In genomic region chr6:21510621-21511239, GRCm38 (mm10) we compare ENCODE assay signal across 17 mouse cellular contexts.
DNase-seq lines count a peak whose midpoint lies in the region; ATAC-seq and TF ChIP-seq lines count a peak whose summit lies in the region.
"Had no signal": no experiment of that assay in that cellular context is flagged by ENCODE, and none has a peak within 500 bp of the region (broad histone marks: within the 10 kb centered on the region; RNA-seq: fewer than 3 reads in every experiment).

No protein-coding gene starts in this region.

- no peaks in the 10 kb centered on the region for H3K27me3 ChIP-seq in hindbrain, postnatal 0 days (ENCODE audit: insufficient read depth, low read length)
- H3K27me3 ChIP-seq in hindbrain, embryonic 13.5 days = no peaks in the 10 kb centered on the region
- no peaks in the 10 kb centered on the region for H3K27me3 ChIP-seq in lung, embryonic 14.5 days (ENCODE audit: insufficient read depth, low read length)
- H3K27me3 ChIP-seq: embryonic facial prominence, embryonic 15.5 days; forebrain, embryonic 13.5 days; kidney, embryonic 15.5 days had no signal

- no peak overlapping the region for H3K4me2 ChIP-seq in hindbrain, postnatal 0 days (ENCODE audit: low read depth, low read length)
- no peak overlapping the region for H3K4me2 ChIP-seq in hindbrain, embryonic 13.5 days
- H3K4me2 ChIP-seq in lung, embryonic 14.5 days = no peak overlapping the region
- H3K4me2 ChIP-seq: embryonic facial prominence, embryonic 15.5 days; forebrain, embryonic 13.5 days; kidney, embryonic 15.5 days; liver, embryonic 11.5 days had no signal

- no peak overlapping the region for H3K9ac ChIP-seq in hindbrain, postnatal 0 days (replicated peaks; ENCODE audit: low read length)
- H3K9ac ChIP-seq in hindbrain, embryonic 13.5 days = no peak overlapping the region
- no peak overlapping the region for H3K9ac ChIP-seq in lung, embryonic 14.5 days
- H3K9ac ChIP-seq: embryonic facial prominence, embryonic 15.5 days; forebrain, embryonic 13.5 days; kidney, embryonic 15.5 days had no signal

- ATAC-seq in hindbrain, postnatal 0 days = no peak
- no peak for ATAC-seq in hindbrain, embryonic 13.5 days (ENCODE audit: low FRiP score)
- peak; percentile 60; the same call in 1 of the 2 replicates for ATAC-seq in lung, embryonic 14.5 days (ENCODE audit: insufficient read depth)
- ATAC-seq: forebrain, embryonic 13.5 days had no signal

- WGBS in hindbrain, postnatal 0 days = 71% methylated on average over 3 of the region's 3 CpGs
- WGBS in hindbrain, embryonic 13.5 days = 89% methylated on average over 3 of the region's 3 CpGs
- 68% methylated on average over 3 of the region's 3 CpGs for WGBS in lung, embryonic 14.5 days

- DNase-seq in adrenal gland, postnatal 14 days = peak; percentile 6
- no peak for DNase-seq in adrenal gland, adult 8-10 months
- peak; percentile 41 for DNase-seq in hindbrain, postnatal 0 days (ENCODE audit: low spot score)
- peak; percentile 74 for DNase-seq in lung, embryonic 14.5 days
- no peak for DNase-seq in lung, postnatal 10 days
- peak; percentile 50 for DNase-seq in brain, embryonic 14.5 days (ENCODE audit: low read depth)
- no peak for DNase-seq in right cerebral cortex, postnatal 10 days (ENCODE audit: low spot score in 2 of 2)
- DNase-seq: gastrocnemius, adult 2 months; heart, adult 11 months; layer of hippocampus, adult 9-11 months; lung, postnatal 14 days had no signal

- no peak for TF ChIP-seq POLR2A in brain, embryonic 14.5 days (IDR thresholded peaks at IDR 0.05; ENCODE audit: borderline replicate concordance, extremely low read depth, insufficient read depth, insufficient read length, poor library complexity, severe bottlenecking)

- no peak overlapping the region for H3K4me3 ChIP-seq in hindbrain, postnatal 0 days (ENCODE audit: low read length)
- no peak overlapping the region for H3K4me3 ChIP-seq in hindbrain, embryonic 13.5 days
- no peak overlapping the region for H3K4me3 ChIP-seq in lung, embryonic 14.5 days (ENCODE audit: low read depth, low read length)
- H3K4me3 ChIP-seq: embryonic facial prominence, embryonic 15.5 days; forebrain, embryonic 13.5 days; gastrocnemius, adult 2 months; kidney, embryonic 15.5 days; midbrain, embryonic 10.5 days had no signal

- H3K36me3 ChIP-seq in hindbrain, postnatal 0 days (ENCODE audit: insufficient read depth, low read length) = no peaks in the 10 kb centered on the region
- H3K36me3 ChIP-seq in hindbrain, embryonic 13.5 days = no peaks in the 10 kb centered on the region
- no peaks in the 10 kb centered on the region for H3K36me3 ChIP-seq in lung, embryonic 14.5 days (ENCODE audit: insufficient read depth)
- H3K36me3 ChIP-seq: embryonic facial prominence, embryonic 15.5 days; kidney, embryonic 15.5 days; midbrain, embryonic 10.5 days had no signal

- no peaks in the 10 kb centered on the region for H3K9me3 ChIP-seq in hindbrain, postnatal 0 days (ENCODE audit: low read length)
- no peaks in the 10 kb centered on the region for H3K9me3 ChIP-seq in hindbrain, embryonic 13.5 days
- no peaks in the 10 kb centered on the region for H3K9me3 ChIP-seq in lung, embryonic 14.5 days (ENCODE audit: low read depth, low read length)
- H3K9me3 ChIP-seq: embryonic facial prominence, embryonic 15.5 days; forebrain, embryonic 13.5 days; kidney, embryonic 15.5 days; midbrain, embryonic 10.5 days had no signal

- no peaks in the 10 kb centered on the region for H3K4me1 ChIP-seq in hindbrain, postnatal 0 days (ENCODE audit: insufficient read depth, low read length)
- no peaks in the 10 kb centered on the region for H3K4me1 ChIP-seq in hindbrain, embryonic 13.5 days (replicated peaks)
- H3K4me1 ChIP-seq in lung, embryonic 14.5 days (ENCODE audit: insufficient read depth) = no peaks in the 10 kb centered on the region
- H3K4me1 ChIP-seq: embryonic facial prominence, embryonic 15.5 days; kidney, embryonic 15.5 days; midbrain, embryonic 10.5 days had no signal

- no peak for TF ChIP-seq CTCF in hindbrain, postnatal 0 days (IDR thresholded peaks at IDR 0.05; ENCODE audit: low read depth)
- no peak for TF ChIP-seq CTCF in lung, embryonic 14.5 days (IDR thresholded peaks at IDR 0.05; ENCODE audit: low read depth)
- no peak for TF ChIP-seq CTCF in brain, embryonic 14.5 days (IDR thresholded peaks at IDR 0.05; ENCODE audit: borderline replicate concordance, extremely low read depth, insufficient read depth, insufficient read length)

- H3K27ac ChIP-seq in hindbrain, postnatal 0 days = no peak overlapping the region
- H3K27ac ChIP-seq in hindbrain, embryonic 13.5 days = no peak overlapping the region
- no peak overlapping the region for H3K27ac ChIP-seq in lung, embryonic 14.5 days (ENCODE audit: low read depth)
- H3K27ac ChIP-seq: embryonic facial prominence, embryonic 15.5 days; forebrain, embryonic 13.5 days; gastrocnemius, adult 2 months; kidney, embryonic 15.5 days; midbrain, embryonic 10.5 days had no signal

Comparison
In these comparisons a context has a peak if more than half of its experiments do, and no peak if none do; other contexts are left out.
1. DNase-seq: peak in adrenal gland, postnatal 14 days (single experiment), hindbrain, postnatal 0 days (single experiment), lung, embryonic 14.5 days (single experiment) and brain, embryonic 14.5 days (single experiment); none in adrenal gland, adult 8-10 months (single experiment), lung, postnatal 10 days (single experiment) and right cerebral cortex, postnatal 10 days (0 of 2).